Mouse (Mus musculus): Measurements from ENCODE around the gene Atp5h. TPM values are rescaled to one million over a fixed set of nuclear protein-coding genes. Genes with fewer than 3 reads are reported as not detected.
A peak's percentile ranks its signal among the peaks of the same experiment; 100 is the strongest.

Atp5h gene
- polyA plus RNA-seq, 1 experiment = 521 TPM

GRCm38 (mm10) chr11:115382891-115383290, 36.9 kb downstream of the Atp5h start:
- H3K27ac ChIP-seq (ENCODE audit: control insufficient read depth, insufficient read depth, low read depth, low read length, poor library complexity) = no peak overlapping the region
- 57% methylated on average over 5 of the region's 5 CpGs for WGBS
- TF ChIP-seq POLR2A (IDR thresholded peaks at IDR 0.05; ENCODE audit: borderline replicate concordance, control insufficient read depth, low read depth, low read length) = no peak
- no peak for TF ChIP-seq CTCF (IDR thresholded peaks at IDR 0.05; ENCODE audit: control insufficient read depth, insufficient read depth, low read length)
- H3K4me3 ChIP-seq (replicated peaks; ENCODE audit: control insufficient read depth, low read depth, low read length) = no peak overlapping the region
- no peaks in the 10 kb centered on the region for H3K4me1 ChIP-seq (ENCODE audit: control insufficient read depth, insufficient read depth, low read length)

GRCm38 (mm10) chr11:115381743-115382539, 37.8 kb downstream of the Atp5h start, which contains the start of gene Cdr2l:
Gene Cdr2l, plus strand, starts transcription at chr11:115381916.
- no peak within 1 kb of the TSS for H3K4me3 ChIP-seq (replicated peaks; ENCODE audit: control insufficient read depth, low read depth, low read length)
- no peak; the same call in 1 of the 2 replicates for TF ChIP-seq POLR2A (IDR thresholded peaks at IDR 0.05; ENCODE audit: borderline replicate concordance, control insufficient read depth, low read depth, low read length)
- TF ChIP-seq CTCF (IDR thresholded peaks at IDR 0.05; ENCODE audit: control insufficient read depth, insufficient read depth, low read length) = no peak
- peak within 1 kb of the TSS; percentile 16; the same call in 1 of the 2 replicates for H3K27ac ChIP-seq (ENCODE audit: control insufficient read depth, insufficient read depth, low read depth, low read length, poor library complexity)
- WGBS = 2% methylated on average over 76 of the region's 76 CpGs
- H3K4me1 ChIP-seq (ENCODE audit: control insufficient read depth, insufficient read depth, low read length) = no peaks in the 10 kb centered on the region

GRCm38 (mm10) chr11:115381276-115381675, 38.5 kb downstream of the Atp5h start:
- no peaks in the 10 kb centered on the region for H3K4me1 ChIP-seq (ENCODE audit: control insufficient read depth, insufficient read depth, low read length)
- TF ChIP-seq CTCF (IDR thresholded peaks at IDR 0.05; ENCODE audit: control insufficient read depth, insufficient read depth, low read length) (no peak), POLR2A (IDR thresholded peaks at IDR 0.05; ENCODE audit: borderline replicate concordance, control insufficient read depth, low read depth, low read length) (no peak)
- no peak overlapping the region for H3K27ac ChIP-seq (ENCODE audit: control insufficient read depth, insufficient read depth, low read depth, low read length, poor library complexity)
- H3K4me3 ChIP-seq (replicated peaks; ENCODE audit: control insufficient read depth, low read depth, low read length) = no peak overlapping the region
- 65% methylated on average over 9 of the region's 9 CpGs for WGBS

GRCm38 (mm10) chr11:115377854-115378253, 41.9 kb downstream of the Atp5h start:
- Histone ChIP-seq H3K27ac (ENCODE audit: control insufficient read depth, insufficient read depth, low read depth, low read length, poor library complexity) (no peak overlapping the region), H3K4me3 (replicated peaks; ENCODE audit: control insufficient read depth, low read depth, low read length) (no peak overlapping the region), H3K4me1 (ENCODE audit: control insufficient read depth, insufficient read depth, low read length) (no peaks in the 10 kb centered on the region)
- no peak for TF ChIP-seq POLR2A (IDR thresholded peaks at IDR 0.05; ENCODE audit: borderline replicate concordance, control insufficient read depth, low read depth, low read length)
- TF ChIP-seq CTCF (IDR thresholded peaks at IDR 0.05; ENCODE audit: control insufficient read depth, insufficient read depth, low read length) = no peak
- 77% methylated on average over 7 of the region's 7 CpGs for WGBS

GRCm38 (mm10) chr11:115377254-115377653, 42.5 kb downstream of the Atp5h start:
- TF ChIP-seq POLR2A (IDR thresholded peaks at IDR 0.05; ENCODE audit: borderline replicate concordance, control insufficient read depth, low read depth, low read length) (no peak), CTCF (IDR thresholded peaks at IDR 0.05; ENCODE audit: control insufficient read depth, insufficient read depth, low read length) (no peak)
- Histone ChIP-seq H3K4me3 (replicated peaks; ENCODE audit: control insufficient read depth, low read depth, low read length) (no peak overlapping the region), H3K4me1 (ENCODE audit: control insufficient read depth, insufficient read depth, low read length) (no peaks in the 10 kb centered on the region), H3K27ac (ENCODE audit: control insufficient read depth, insufficient read depth, low read depth, low read length, poor library complexity) (no peak overlapping the region)
- WGBS = 84% methylated on average over 4 of the region's 4 CpGs

GRCm38 (mm10) chr11:115376722-115377121, 43.0 kb downstream of the Atp5h start:
- no peak for TF ChIP-seq POLR2A (IDR thresholded peaks at IDR 0.05; ENCODE audit: borderline replicate concordance, control insufficient read depth, low read depth, low read length)
- no peak for TF ChIP-seq CTCF (IDR thresholded peaks at IDR 0.05; ENCODE audit: control insufficient read depth, insufficient read depth, low read length)
- Histone ChIP-seq H3K4me3 (replicated peaks; ENCODE audit: control insufficient read depth, low read depth, low read length) (no peak overlapping the region), H3K4me1 (ENCODE audit: control insufficient read depth, insufficient read depth, low read length) (no peaks in the 10 kb centered on the region), H3K27ac (ENCODE audit: control insufficient read depth, insufficient read depth, low read depth, low read length, poor library complexity) (no peak overlapping the region)
- WGBS = 53% methylated on average over 7 of the region's 7 CpGs

- Histone ChIP-seq H3K4me1 (ENCODE audit: control insufficient read depth, insufficient read depth, low read length) (no peaks in the 10 kb centered on the region), H3K4me3 (replicated peaks; ENCODE audit: control insufficient read depth, low read depth, low read length) (no peak overlapping the region), H3K27ac (ENCODE audit: control insufficient read depth, insufficient read depth, low read depth, low read length, poor library complexity) (no peak overlapping the region)
- whole genome bisulfite sequencing = 51% methylated on average over 12 of the region's 12 CpGs
- TF ChIP-seq CTCF (IDR thresholded peaks at IDR 0.05; ENCODE audit: control insufficient read depth, insufficient read depth, low read length) = no peak
Observed at GRCm38 (mm10) chr11:115374695-115375425, 44.9 kb downstream of the Atp5h start.

Data from bone marrow, adult 2 months (tissue).